Mouse (Mus musculus): Measurements from ENCODE around the gene Opcml.

DNA sequence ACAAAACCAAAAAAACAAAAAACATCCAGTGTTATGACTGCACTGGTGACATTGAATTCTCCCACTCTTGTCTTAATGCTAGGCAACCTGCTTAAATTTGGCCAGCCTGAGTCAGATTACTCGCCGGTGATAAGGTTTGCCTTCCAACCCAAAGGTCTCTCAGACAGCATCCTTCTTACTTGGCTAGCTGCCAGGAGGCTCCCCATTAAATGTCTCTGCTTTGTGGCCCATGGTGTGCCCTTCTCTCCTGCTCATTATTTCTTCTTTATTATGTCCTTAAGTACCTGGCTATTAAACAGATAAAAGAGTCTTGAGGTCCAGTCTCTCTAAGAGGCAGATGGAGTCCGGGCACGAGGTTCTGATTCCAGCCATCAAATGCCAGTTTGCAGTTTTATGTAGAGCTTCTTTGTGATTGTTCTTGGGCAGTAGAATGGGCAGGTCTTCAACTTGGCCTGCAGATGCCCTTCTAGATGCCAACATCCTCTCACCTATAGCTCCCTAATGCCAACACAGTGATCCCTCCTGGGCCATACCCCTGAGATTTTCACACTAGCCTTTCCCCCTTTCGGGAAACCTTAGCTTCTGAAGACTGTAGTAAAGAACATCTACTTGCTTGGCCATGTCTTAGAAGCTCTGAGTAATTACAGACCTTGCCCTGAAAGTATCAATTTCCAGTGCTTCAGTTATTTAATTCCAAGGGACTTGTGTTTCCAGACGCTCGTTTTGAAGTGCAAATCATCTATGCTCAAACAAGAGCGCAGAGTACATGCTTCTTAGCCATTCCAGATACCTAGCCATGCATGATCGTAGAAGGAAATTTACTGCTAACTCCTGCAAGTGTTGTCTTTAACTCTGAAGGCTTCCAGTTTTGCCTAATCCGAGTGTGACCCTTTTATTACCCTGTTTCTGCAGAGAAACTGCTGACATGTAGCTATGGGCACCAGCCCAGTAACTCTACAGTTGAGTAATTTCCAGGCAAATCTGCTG, 986.2 kb downstream of the Opcml start:
- TF ChIP-seq CTCF (IDR thresholded peaks at IDR 0.05; ENCODE audit: low read depth, low read length) (no peak), POLR2A (IDR thresholded peaks at IDR 0.05; ENCODE audit: extremely low read depth, insufficient read depth, low read length) (no peak)

All from liver, adult 2 months (tissue).